8 mouse cellular contexts compared by ENCODE assay signal in genomic region chr2:29250263-29251094, GRCm38 (mm10). TPM values are rescaled to one million over a fixed set of nuclear protein-coding genes. Genes with fewer than 3 reads are reported as not detected.
A peak's percentile ranks its signal among the peaks of the same experiment; 100 is the strongest.
DNase-seq lines count a peak whose midpoint lies in the region; ATAC-seq and TF ChIP-seq lines count a peak whose summit lies in the region.

No protein-coding gene starts in this region.

- H3K4me2 ChIP-seq in heart, embryonic 11.5 days: peak overlapping the region; percentile 99
- H3K4me2 ChIP-seq in heart, embryonic 16.5 days (ENCODE audit: low read depth, low read length): peak overlapping the region; percentile 75
- peak overlapping the region; percentile 71; the same call in 1 of the 2 replicates for H3K4me2 ChIP-seq in liver, embryonic 15.5 days

- H3K4me1 ChIP-seq in heart, embryonic 11.5 days (ENCODE audit: control insufficient read depth, insufficient read depth, low read length): peaks cover 10% of the 10 kb centered on the region
- peaks cover 16% of the 10 kb centered on the region; the same call in 1 of the 2 replicates for H3K4me1 ChIP-seq in heart, embryonic 16.5 days (ENCODE audit: control insufficient read depth, insufficient read depth, low read length)
- peaks cover 31% of the 10 kb centered on the region for H3K4me1 ChIP-seq in liver, embryonic 15.5 days (replicated peaks)

- peaks cover 87% of the 10 kb centered on the region for H3K27me3 ChIP-seq in heart, embryonic 11.5 days (ENCODE audit: control insufficient read depth, insufficient read depth, low read length)
- peaks cover 75% of the 10 kb centered on the region for H3K27me3 ChIP-seq in heart, embryonic 16.5 days (ENCODE audit: control insufficient read depth, insufficient read depth, low read length)
- H3K27me3 ChIP-seq in liver, embryonic 15.5 days: peaks cover 100% of the 10 kb centered on the region

- no peak for TF ChIP-seq CTCF in brain, embryonic 14.5 days (IDR thresholded peaks at IDR 0.05; ENCODE audit: borderline replicate concordance, extremely low read depth, insufficient read depth, insufficient read length)

- WGBS in heart, embryonic 11.5 days (ENCODE audit: insufficient replicate concordance): under 1% methylated on average over 44 of the region's 44 CpGs
- 2% methylated on average over 44 of the region's 44 CpGs for WGBS in heart, embryonic 16.5 days
- 3% methylated on average over 44 of the region's 44 CpGs for WGBS in liver, embryonic 15.5 days (ENCODE audit: insufficient replicate concordance)

- H3K9me3 ChIP-seq in heart, embryonic 11.5 days (replicated peaks; ENCODE audit: control insufficient read depth, low read length): no peaks in the 10 kb centered on the region
- H3K9me3 ChIP-seq in heart, embryonic 16.5 days (replicated peaks; ENCODE audit: control insufficient read depth, low read length): no peaks in the 10 kb centered on the region
- H3K9me3 ChIP-seq in liver, embryonic 15.5 days (replicated peaks): no peaks in the 10 kb centered on the region

- DNase-seq in heart, adult 11 months: no peak
- peak; percentile 84 for DNase-seq in brain, embryonic 14.5 days (ENCODE audit: low read depth)
- DNase-seq in spleen, postnatal 36 days (ENCODE audit: low spot score in 2 of 2): no peak
- DNase-seq in layer of hippocampus, adult 11-12 months (ENCODE audit: low spot score): no peak

- H3K36me3 ChIP-seq in heart, embryonic 11.5 days (ENCODE audit: control insufficient read depth, insufficient read depth, low read length): no peaks in the 10 kb centered on the region
- H3K36me3 ChIP-seq in heart, embryonic 16.5 days (ENCODE audit: control insufficient read depth, insufficient read depth): no peaks in the 10 kb centered on the region
- no peaks in the 10 kb centered on the region for H3K36me3 ChIP-seq in liver, embryonic 15.5 days (replicated peaks)

- no peak overlapping the region for H3K27ac ChIP-seq in heart, embryonic 11.5 days (ENCODE audit: low read depth, low read length)
- no peak overlapping the region for H3K27ac ChIP-seq in heart, embryonic 16.5 days (ENCODE audit: low read length)
- H3K27ac ChIP-seq in liver, embryonic 15.5 days (replicated peaks): no peak overlapping the region

- no peak for TF ChIP-seq POLR2A in brain, embryonic 14.5 days (IDR thresholded peaks at IDR 0.05; ENCODE audit: borderline replicate concordance, extremely low read depth, insufficient read depth, insufficient read length, poor library complexity, severe bottlenecking)

- ATAC-seq in heart, embryonic 11.5 days (replicated peaks; ENCODE audit: insufficient number of reproducible peaks, low FRiP score, low TSS enrichment): no peak
- ATAC-seq in heart, embryonic 16.5 days (replicated peaks; ENCODE audit: extremely low read depth, insufficient read depth, low FRiP score): no peak
- no peak for ATAC-seq in liver, embryonic 15.5 days (ENCODE audit: insufficient read depth)
- ATAC-seq in erythroblast, adult 5-6 weeks (replicated peaks; ENCODE audit: low FRiP score, poor library complexity, severe bottlenecking): no peak

- H3K9ac ChIP-seq in heart, embryonic 11.5 days (ENCODE audit: low read depth, low read length): no peak overlapping the region
- no peak overlapping the region for H3K9ac ChIP-seq in heart, embryonic 16.5 days (ENCODE audit: low read length)
- H3K9ac ChIP-seq in liver, embryonic 15.5 days: no peak overlapping the region

- peak overlapping the region; percentile 59 for H3K4me3 ChIP-seq in heart, embryonic 11.5 days (ENCODE audit: low read depth, low read length)
- peak overlapping the region; percentile 68 for H3K4me3 ChIP-seq in heart, embryonic 16.5 days (ENCODE audit: low read length)
- H3K4me3 ChIP-seq in liver, embryonic 15.5 days (replicated peaks): peak overlapping the region; percentile 56

RNA-seq across cellular contexts. Expression of gene Ntng2, which starts 2.3 kb away (rescaled TPM):
- 0.23 TPM in 1 of 2 replicates, not detected in the other for polyA plus RNA-seq in heart, embryonic 11.5 days (2014; fragmentation: Nextera tagmentation; extraction: Ambion mirVana)
- polyA plus RNA-seq in brain, embryonic 14.5 days (2012; rRNA removed): 76.2 and 76.6 TPM in 2 replicates
- polyA plus RNA-seq in heart, embryonic 16.5 days (2015; fragmentation: Nextera tagmentation; extraction: Ambion mirVana): 0.14 and 0.24 TPM in 2 replicates
- polyA plus RNA-seq in liver, embryonic 15.5 days (2015; fragmentation: Nextera tagmentation; extraction: Ambion mirVana): 0.15 and 0.28 TPM in 2 replicates
- 2.3 and 8.8 TPM in 2 replicates for total RNA-seq in erythroblast, adult 5-6 weeks (2015; ENCODE audit: low replicate concordance)
- 0.94 and 2.0 TPM in 2 replicates for total RNA-seq in erythroblast, adult 5-6 weeks (2017; ENCODE audit: low replicate concordance)

Comparison
In these comparisons a context has a peak if more than half of its experiments do, and no peak if none do; other contexts are left out.
1. RNA of gene Ntng2, which starts 2.3 kb away (polyA plus RNA-seq): 76.2 to 76.6 TPM in brain, embryonic 14.5 days; 0.15 to 0.28 TPM in liver, embryonic 15.5 days, 0.14 to 0.24 TPM in heart, embryonic 16.5 days and 0.23 TPM in heart, embryonic 11.5 days; every median in the first group is over 10 times any median in the second.
2. Peak in every context shown above with its lines, with median percentiles within 50 percentile points of each other: H3K4me2 ChIP-seq and H3K4me3 ChIP-seq.